Comparison of ENCODE assay signal across 24 mouse cellular contexts in the genomic region with DNA sequence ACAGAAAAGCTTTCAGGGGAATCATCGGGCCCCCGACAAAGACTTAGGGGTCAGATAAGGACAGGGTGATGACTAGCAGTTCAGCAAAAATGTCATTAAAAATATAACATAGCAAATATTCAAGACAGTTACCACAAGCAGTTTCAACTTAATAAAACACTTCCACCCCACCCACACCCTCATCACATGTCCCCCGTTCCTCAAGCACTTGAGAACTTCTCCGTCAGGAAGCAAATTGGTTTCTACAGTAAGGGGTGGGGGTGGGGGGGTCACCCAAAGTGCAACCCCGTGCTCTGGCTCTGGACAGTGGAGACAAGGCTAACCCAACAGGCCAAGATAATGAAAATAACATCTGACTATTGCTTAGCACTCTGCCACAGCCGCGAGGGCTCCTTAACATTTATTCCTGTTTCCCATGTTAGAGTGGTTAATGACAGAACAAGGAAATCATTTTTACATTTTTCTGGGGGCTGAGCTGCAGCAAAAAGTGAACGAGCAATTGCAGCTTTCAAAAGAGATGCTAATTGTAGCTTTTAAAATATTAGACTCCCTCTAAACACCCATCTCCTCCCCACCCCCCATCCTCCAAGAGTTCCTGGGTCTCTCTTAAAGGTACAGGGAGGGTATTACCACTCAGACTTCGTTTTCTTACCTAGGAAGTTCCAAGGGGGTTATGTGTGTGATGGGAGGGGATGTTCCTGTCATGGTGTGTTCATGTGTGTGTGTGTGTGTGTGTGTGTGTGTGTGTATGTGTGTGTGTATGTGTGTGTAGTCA. TPM values are rescaled to one million over a fixed set of nuclear protein-coding genes. Genes with fewer than 3 reads are reported as not detected.
A peak's percentile ranks its signal among the peaks of the same experiment; 100 is the strongest.
DNase-seq lines count a peak whose midpoint lies in the region; ATAC-seq lines count a peak whose summit lies in the region.
"Had no signal": no experiment of that assay in that cellular context is flagged by ENCODE, and none has a peak within 500 bp of the region (broad histone marks: within the 10 kb centered on the region; RNA-seq: fewer than 3 reads in every experiment).

No protein-coding gene starts in this region.

- H3K9me3 ChIP-seq in forebrain, embryonic 13.5 days (replicated peaks): no peaks in the 10 kb centered on the region
- no peaks in the 10 kb centered on the region for H3K9me3 ChIP-seq in forebrain, embryonic 11.5 days (ENCODE audit: control insufficient read depth, low read length)
- no peaks in the 10 kb centered on the region for H3K9me3 ChIP-seq in forebrain, embryonic 15.5 days
- H3K9me3 ChIP-seq in forebrain, embryonic 10.5 days: no peaks in the 10 kb centered on the region
- H3K9me3 ChIP-seq in forebrain, embryonic 16.5 days (ENCODE audit: control insufficient read depth, low read length): no peaks in the 10 kb centered on the region
- H3K9me3 ChIP-seq: embryonic facial prominence, embryonic 10.5 days; embryonic facial prominence, embryonic 12.5 days; G1E had no signal

- H3K27ac ChIP-seq in forebrain, embryonic 13.5 days: no peak overlapping the region
- H3K27ac ChIP-seq in forebrain, embryonic 11.5 days (ENCODE audit: low read depth, low read length): no peak overlapping the region
- H3K27ac ChIP-seq in forebrain, embryonic 15.5 days (replicated peaks): peak overlapping the region; percentile 37; the same call in 1 of the 2 replicates
- no peak overlapping the region for H3K27ac ChIP-seq in forebrain, embryonic 10.5 days
- H3K27ac ChIP-seq in forebrain, embryonic 16.5 days (ENCODE audit: low read length): no peak overlapping the region
- H3K27ac ChIP-seq: embryonic facial prominence, embryonic 10.5 days; embryonic facial prominence, embryonic 12.5 days had no signal

- ATAC-seq in forebrain, embryonic 13.5 days: peak; percentile 41; the same call in 1 of the 2 replicates
- no peak for ATAC-seq in forebrain, embryonic 11.5 days (replicated peaks; ENCODE audit: low FRiP score)
- ATAC-seq in forebrain, embryonic 15.5 days (replicated peaks): 0 out of 2 replicates have a peak, but pooled peaks have one; percentile 38
- peak; percentile 61 for ATAC-seq in forebrain, embryonic 16.5 days
- ATAC-seq: activated CD4-positive, CD25-positive, alpha-beta regulatory T cell, adult 4 months; CD4-positive, CD25-positive, alpha-beta regulatory T cell, adult 4 months; Patski had no signal

- WGBS in forebrain, embryonic 13.5 days: 80% methylated on average over 9 of the region's 9 CpGs
- WGBS in forebrain, embryonic 11.5 days: 88% methylated on average over 9 of the region's 9 CpGs
- WGBS in forebrain, embryonic 15.5 days: 75% methylated on average over 9 of the region's 9 CpGs
- WGBS in forebrain, embryonic 10.5 days: 90% methylated on average over 9 of the region's 9 CpGs
- 80% methylated on average over 9 of the region's 9 CpGs for WGBS in forebrain, embryonic 16.5 days

- H3K27me3 ChIP-seq in forebrain, embryonic 13.5 days: no peaks in the 10 kb centered on the region
- H3K27me3 ChIP-seq in forebrain, embryonic 11.5 days (ENCODE audit: control insufficient read depth, insufficient read depth, low read length): no peaks in the 10 kb centered on the region
- no peaks in the 10 kb centered on the region for H3K27me3 ChIP-seq in forebrain, embryonic 15.5 days
- no peaks in the 10 kb centered on the region for H3K27me3 ChIP-seq in forebrain, embryonic 10.5 days (ENCODE audit: poor library complexity, severe bottlenecking)
- H3K27me3 ChIP-seq in forebrain, embryonic 16.5 days (replicated peaks; ENCODE audit: control insufficient read depth, insufficient read depth, low read length): no peaks in the 10 kb centered on the region
- H3K27me3 ChIP-seq: CH12.LX; embryonic facial prominence, embryonic 12.5 days; Patski had no signal

- peaks cover 45% of the 10 kb centered on the region for H3K36me3 ChIP-seq in forebrain, embryonic 13.5 days (ENCODE audit: poor library complexity, severe bottlenecking)
- peaks cover 8% of the 10 kb centered on the region for H3K36me3 ChIP-seq in forebrain, embryonic 11.5 days (ENCODE audit: control insufficient read depth, insufficient read depth, low read length)
- H3K36me3 ChIP-seq in forebrain, embryonic 15.5 days: no peaks in the 10 kb centered on the region
- H3K36me3 ChIP-seq in forebrain, embryonic 10.5 days (replicated peaks): peaks cover 86% of the 10 kb centered on the region
- H3K36me3 ChIP-seq in forebrain, embryonic 16.5 days (ENCODE audit: control insufficient read depth, insufficient read depth): no peaks in the 10 kb centered on the region

- H3K9ac ChIP-seq in forebrain, embryonic 13.5 days: no peak overlapping the region
- H3K9ac ChIP-seq in forebrain, embryonic 11.5 days (ENCODE audit: low read length): no peak overlapping the region
- no peak overlapping the region for H3K9ac ChIP-seq in forebrain, embryonic 15.5 days (replicated peaks)
- no peak overlapping the region for H3K9ac ChIP-seq in forebrain, embryonic 16.5 days (replicated peaks; ENCODE audit: low read depth, low read length)
- H3K9ac ChIP-seq: embryonic facial prominence, embryonic 12.5 days had no signal

- no peak overlapping the region for H3K4me2 ChIP-seq in forebrain, embryonic 13.5 days
- H3K4me2 ChIP-seq in forebrain, embryonic 11.5 days (ENCODE audit: low read depth, low read length, severe bottlenecking): no peak overlapping the region
- no peak overlapping the region for H3K4me2 ChIP-seq in forebrain, embryonic 15.5 days (replicated peaks)
- H3K4me2 ChIP-seq in forebrain, embryonic 16.5 days (ENCODE audit: low read length): no peak overlapping the region
- H3K4me2 ChIP-seq: embryonic facial prominence, embryonic 12.5 days had no signal

- DNase-seq in forebrain, embryonic 11.5 days (ENCODE audit: low spot score): no peak
- no peak for DNase-seq in forebrain, embryonic 10.5 days (ENCODE audit: extremely low spot score, low spot score)
- peak; percentile 27 for DNase-seq in brain, adult 2 months (ENCODE audit: low read depth, low spot score)
- no peak for DNase-seq in layer of hippocampus, adult 11-12 months (ENCODE audit: low spot score)
- no peak for DNase-seq in ovary, postnatal 10 days (ENCODE audit: low spot score)
- DNase-seq: adrenal gland, adult 8-10 months; adrenal gland, postnatal 14 days; adrenal gland, postnatal 36 days; B cell, adult 2 months; cerebellum, adult 11-12 months; cerebellum, adult 2 months; cerebellum, adult 9-10 months; cerebellum, postnatal 10 days; cerebellum, postnatal 25 days had no signal

- H3K4me1 ChIP-seq in forebrain, embryonic 13.5 days: no peaks in the 10 kb centered on the region
- no peaks in the 10 kb centered on the region for H3K4me1 ChIP-seq in forebrain, embryonic 11.5 days (replicated peaks; ENCODE audit: control insufficient read depth, insufficient read depth, low read length)
- no peaks in the 10 kb centered on the region for H3K4me1 ChIP-seq in forebrain, embryonic 15.5 days
- H3K4me1 ChIP-seq in forebrain, embryonic 10.5 days: 0 out of 2 replicates have a peak, but pooled peaks cover 6% of the 10 kb centered on the region
- H3K4me1 ChIP-seq in forebrain, embryonic 16.5 days (replicated peaks; ENCODE audit: control insufficient read depth, insufficient read depth, low read length): 0 out of 2 replicates have a peak, but pooled peaks cover 3% of the 10 kb centered on the region
- H3K4me1 ChIP-seq: embryonic facial prominence, embryonic 10.5 days; embryonic facial prominence, embryonic 12.5 days had no signal

- H3K4me3 ChIP-seq in forebrain, embryonic 13.5 days: no peak overlapping the region
- no peak overlapping the region for H3K4me3 ChIP-seq in forebrain, embryonic 11.5 days (ENCODE audit: low read depth, low read length)
- no peak overlapping the region for H3K4me3 ChIP-seq in forebrain, embryonic 15.5 days
- H3K4me3 ChIP-seq in forebrain, embryonic 10.5 days: no peak overlapping the region
- no peak overlapping the region for H3K4me3 ChIP-seq in forebrain, embryonic 16.5 days (replicated peaks; ENCODE audit: low read length)
- H3K4me3 ChIP-seq: embryonic facial prominence, embryonic 10.5 days; embryonic facial prominence, embryonic 12.5 days had no signal

RNA-seq across cellular contexts. Expression of gene Gpr88, which starts 36.9 kb away (rescaled TPM):
- 3.8 and 4.3 TPM in 2 replicates for polyA plus RNA-seq in forebrain, embryonic 13.5 days (2015; fragmentation: Nextera tagmentation; extraction: Ambion mirVana)
- polyA plus RNA-seq in forebrain, embryonic 11.5 days (2014; fragmentation: Nextera tagmentation; extraction: Ambion mirVana): 0.21 and 0.93 TPM in 2 replicates
- 15.4 and 18.6 TPM in 2 replicates for polyA plus RNA-seq in forebrain, embryonic 15.5 days (2015; fragmentation: Nextera tagmentation; extraction: Ambion mirVana)
- not detected in 2 replicates for polyA plus RNA-seq in forebrain, embryonic 10.5 days (2016; fragmentation: Nextera tagmentation; extraction: Ambion mirVana)
- 13.1 and 17.1 TPM in 2 replicates for polyA plus RNA-seq in forebrain, embryonic 16.5 days (2015; fragmentation: Nextera tagmentation; extraction: Ambion mirVana)
- polyA plus RNA-seq: activated CD4-positive, CD25-positive, alpha-beta regulatory T cell, adult 4 months; CD4-positive, CD25-positive, alpha-beta regulatory T cell, adult 4 months; G1E had no signal
